Mouse (Mus musculus): Measurements from ENCODE around the gene Pttg1. TPM values are rescaled to one million over a fixed set of nuclear protein-coding genes. Genes with fewer than 3 reads are reported as not detected.

The Pttg1 gene
- polyA plus RNA-seq, 1 experiment from 2014 or later = 95.0 TPM

- no peaks in the 10 kb centered on the region for H3K27me3 ChIP-seq
- H3K9ac ChIP-seq = peak overlapping the region; percentile 42; the same call in 1 of the 2 replicates
- ATAC-seq (ENCODE audit: borderline replicate concordance, extremely low read depth, low FRiP score, low TSS enrichment) = no peak
- 5% methylated on average over 8 of the region's 8 CpGs for WGBS
- peaks cover 13% of the 10 kb centered on the region for H3K4me1 ChIP-seq
- H3K9me3 ChIP-seq = no peaks in the 10 kb centered on the region
- H3K27ac ChIP-seq = peak overlapping the region; percentile 86
- H3K36me3 ChIP-seq = no peaks in the 10 kb centered on the region
- H3K4me3 ChIP-seq = peak overlapping the region; percentile 34
- H3K4me2 ChIP-seq = peak overlapping the region; percentile 68
Observed at GRCm38 (mm10) chr11:43385716-43386115, 40.3 kb downstream of the Pttg1 start.

- Histone ChIP-seq H3K4me3 (peak overlapping the region; percentile 34), H3K36me3 (no peaks in the 10 kb centered on the region), H3K4me1 (peaks cover 13% of the 10 kb centered on the region), H3K27me3 (no peaks in the 10 kb centered on the region), H3K4me2 (peak overlapping the region; percentile 68), H3K9ac (peak overlapping the region; percentile 42), H3K27ac (peak overlapping the region; percentile 86), H3K9me3 (no peaks in the 10 kb centered on the region)
- peak; percentile 90 for ATAC-seq (ENCODE audit: borderline replicate concordance, extremely low read depth, low FRiP score, low TSS enrichment)
- under 1% methylated on average over 18 of the region's 18 CpGs for WGBS
Observed at GRCm38 (mm10) chr11:43385055-43385649, 40.9 kb downstream of the Pttg1 start.

- peaks cover 13% of the 10 kb centered on the region for H3K4me1 ChIP-seq
- H3K36me3 ChIP-seq = no peaks in the 10 kb centered on the region
- no peak for ATAC-seq (ENCODE audit: borderline replicate concordance, extremely low read depth, low FRiP score, low TSS enrichment)
- 0 out of 2 replicates have a peak overlapping the region, but pooled peaks have one; percentile 7 for H3K4me3 ChIP-seq
- no peak overlapping the region for H3K9ac ChIP-seq
- H3K27ac ChIP-seq = no peak overlapping the region
- H3K27me3 ChIP-seq = no peaks in the 10 kb centered on the region
- 65% methylated on average over 2 of the region's 2 CpGs for WGBS
- H3K4me2 ChIP-seq = peak overlapping the region; percentile 12; the same call in 1 of the 2 replicates
- no peaks in the 10 kb centered on the region for H3K9me3 ChIP-seq
Observed at GRCm38 (mm10) chr11:43383581-43383980, 42.5 kb downstream of the Pttg1 start.

DNA sequence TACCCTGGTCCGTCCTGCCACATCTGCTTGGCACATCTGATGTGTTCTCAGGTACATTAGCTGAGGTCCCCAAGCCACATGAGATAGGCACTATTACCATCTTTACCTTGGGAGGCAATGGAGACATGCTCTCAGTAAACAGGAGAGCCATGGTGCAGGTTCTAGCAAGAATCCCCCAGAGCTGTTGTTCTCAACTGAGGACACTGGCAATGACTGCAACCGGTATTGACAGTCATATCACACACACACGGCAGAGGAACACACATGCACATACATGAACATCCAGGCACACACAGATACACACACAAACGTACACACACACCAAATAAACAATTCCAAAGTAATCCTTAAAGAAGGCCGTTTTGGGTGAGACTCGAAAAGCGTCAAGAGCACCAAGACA lies 45.1 kb downstream of the Pttg1 start:
- H3K4me1 ChIP-seq = peaks cover 11% of the 10 kb centered on the region
- WGBS = 82% methylated on average over 7 of the region's 7 CpGs
- H3K36me3 ChIP-seq = no peaks in the 10 kb centered on the region
- no peaks in the 10 kb centered on the region for H3K27me3 ChIP-seq
- H3K4me2 ChIP-seq = no peak overlapping the region
- H3K9me3 ChIP-seq = no peaks in the 10 kb centered on the region
- ATAC-seq (ENCODE audit: borderline replicate concordance, extremely low read depth, low FRiP score, low TSS enrichment) = no peak
- H3K9ac ChIP-seq = no peak overlapping the region
- H3K4me3 ChIP-seq = no peak overlapping the region
- no peak overlapping the region for H3K27ac ChIP-seq

DNA sequence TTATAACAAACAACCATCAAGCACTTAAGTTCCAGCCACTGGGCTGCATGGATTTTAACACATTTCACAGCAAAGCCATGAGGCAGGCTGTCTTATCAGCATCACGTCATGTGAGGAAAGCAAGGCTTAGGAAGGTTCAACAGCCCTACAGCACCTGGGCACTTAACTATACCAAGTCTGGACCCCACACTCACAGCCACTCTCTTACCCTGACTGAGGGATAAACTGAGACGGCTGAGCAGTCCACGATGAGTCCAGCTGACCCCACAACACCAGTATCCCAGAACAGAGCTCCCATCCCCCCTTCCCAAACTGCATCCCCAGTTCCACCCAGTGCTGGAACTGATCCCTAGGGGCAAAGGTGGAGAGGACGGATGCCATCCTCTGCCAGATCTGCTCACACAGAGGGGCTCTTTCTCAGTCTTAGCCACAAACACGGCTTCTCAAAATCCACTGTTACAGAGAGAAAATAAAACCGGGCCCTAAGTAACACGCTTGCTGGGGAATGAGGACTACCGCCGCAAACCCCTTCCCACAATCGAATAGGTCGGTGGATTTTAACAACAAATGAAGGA lies 46.1 kb downstream of the Pttg1 start:
- WGBS = 77% methylated on average over 11 of the region's 11 CpGs
- no peaks in the 10 kb centered on the region for H3K36me3 ChIP-seq
- no peak overlapping the region for H3K4me3 ChIP-seq
- ATAC-seq (ENCODE audit: borderline replicate concordance, extremely low read depth, low FRiP score, low TSS enrichment) = no peak
- H3K9me3 ChIP-seq = no peaks in the 10 kb centered on the region
- H3K4me1 ChIP-seq = peaks cover 4% of the 10 kb centered on the region
- no peak overlapping the region for H3K9ac ChIP-seq
- no peak overlapping the region for H3K4me2 ChIP-seq
- H3K27me3 ChIP-seq = no peaks in the 10 kb centered on the region
- no peak overlapping the region for H3K27ac ChIP-seq

DNA sequence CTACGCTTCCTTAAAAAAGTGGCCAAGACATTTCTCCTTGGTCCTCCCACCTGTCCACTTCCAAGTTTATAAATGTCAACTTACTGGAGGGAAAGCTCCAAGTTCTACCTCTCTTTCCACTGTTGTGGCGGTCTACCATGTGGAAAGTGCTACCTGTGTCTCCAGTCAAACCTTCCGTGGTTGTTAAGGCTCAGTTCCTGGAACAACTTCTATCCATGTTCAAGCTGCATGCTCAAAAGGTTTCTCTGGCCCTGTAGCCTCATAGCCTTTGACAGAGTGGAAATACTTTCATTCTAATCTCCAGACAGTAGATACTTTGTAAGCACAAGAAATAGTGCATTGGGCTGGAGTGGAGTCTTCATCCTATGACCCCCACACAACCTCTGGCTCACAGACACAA lies 46.6 kb downstream of the Pttg1 start:
- no peak overlapping the region for H3K9ac ChIP-seq
- ATAC-seq (ENCODE audit: borderline replicate concordance, extremely low read depth, low FRiP score, low TSS enrichment) = no peak
- no peak overlapping the region for H3K4me2 ChIP-seq
- H3K9me3 ChIP-seq = no peaks in the 10 kb centered on the region
- H3K4me3 ChIP-seq = no peak overlapping the region
- no peaks in the 10 kb centered on the region for H3K27me3 ChIP-seq
- H3K36me3 ChIP-seq = no peaks in the 10 kb centered on the region
- no peaks in the 10 kb centered on the region for H3K4me1 ChIP-seq
- WGBS = 93% methylated on average over 3 of the region's 3 CpGs
- H3K27ac ChIP-seq = no peak overlapping the region

GRCm38 (mm10) chr11:43377083-43377850 lies 48.8 kb downstream of the Pttg1 start:
- no peaks in the 10 kb centered on the region for H3K36me3 ChIP-seq
- no peak overlapping the region for H3K4me2 ChIP-seq
- H3K4me1 ChIP-seq = no peaks in the 10 kb centered on the region
- 85% methylated on average over 8 of the region's 8 CpGs for WGBS
- H3K4me3 ChIP-seq = no peak overlapping the region
- H3K9me3 ChIP-seq = no peaks in the 10 kb centered on the region
- no peak overlapping the region for H3K9ac ChIP-seq
- no peak for ATAC-seq (ENCODE audit: borderline replicate concordance, extremely low read depth, low FRiP score, low TSS enrichment)
- no peaks in the 10 kb centered on the region for H3K27me3 ChIP-seq
- no peak overlapping the region for H3K27ac ChIP-seq

- no peaks in the 10 kb centered on the region for H3K27me3 ChIP-seq
Observed at GRCm38 (mm10) chr11:43376598-43376997, 49.5 kb downstream of the Pttg1 start.

GRCm38 (mm10) chr11:43374956-43375355 lies 51.1 kb downstream of the Pttg1 start:
- 85% methylated on average over 6 of the region's 6 CpGs for WGBS
- H3K4me1 ChIP-seq = no peaks in the 10 kb centered on the region

More at GRCm38 (mm10) chr11:43376598-43376997, 49.5 kb downstream of the Pttg1 start:
- H3K27ac ChIP-seq = no peak overlapping the region
- H3K4me3 ChIP-seq = no peak overlapping the region
- 91% methylated on average over 1 of the region's 1 CpGs for WGBS
- no peaks in the 10 kb centered on the region for H3K9me3 ChIP-seq
- H3K4me1 ChIP-seq = no peaks in the 10 kb centered on the region
- no peak for ATAC-seq (ENCODE audit: borderline replicate concordance, extremely low read depth, low FRiP score, low TSS enrichment)
- H3K9ac ChIP-seq = no peak overlapping the region
- H3K4me2 ChIP-seq = no peak overlapping the region
- no peaks in the 10 kb centered on the region for H3K36me3 ChIP-seq

GRCm38 (mm10) chr11:43373367-43373766 lies 52.7 kb downstream of the Pttg1 start:
- Histone ChIP-seq H3K27ac (no peak overlapping the region), H3K27me3 (no peaks in the 10 kb centered on the region), H3K4me3 (no peak overlapping the region), H3K9ac (no peak overlapping the region), H3K4me1 (no peaks in the 10 kb centered on the region), H3K9me3 (no peaks in the 10 kb centered on the region), H3K36me3 (no peaks in the 10 kb centered on the region), H3K4me2 (no peak overlapping the region)
- WGBS = 72% methylated on average over 3 of the region's 3 CpGs
- no peak for ATAC-seq (ENCODE audit: borderline replicate concordance, extremely low read depth, low FRiP score, low TSS enrichment)

More at GRCm38 (mm10) chr11:43374956-43375355, 51.1 kb downstream of the Pttg1 start:
- H3K4me2 ChIP-seq = no peak overlapping the region
- no peak for ATAC-seq (ENCODE audit: borderline replicate concordance, extremely low read depth, low FRiP score, low TSS enrichment)
- H3K36me3 ChIP-seq = no peaks in the 10 kb centered on the region
- H3K27ac ChIP-seq = no peak overlapping the region
- no peak overlapping the region for H3K4me3 ChIP-seq
- H3K9me3 ChIP-seq = no peaks in the 10 kb centered on the region
- H3K9ac ChIP-seq = no peak overlapping the region
- no peaks in the 10 kb centered on the region for H3K27me3 ChIP-seq

DNA sequence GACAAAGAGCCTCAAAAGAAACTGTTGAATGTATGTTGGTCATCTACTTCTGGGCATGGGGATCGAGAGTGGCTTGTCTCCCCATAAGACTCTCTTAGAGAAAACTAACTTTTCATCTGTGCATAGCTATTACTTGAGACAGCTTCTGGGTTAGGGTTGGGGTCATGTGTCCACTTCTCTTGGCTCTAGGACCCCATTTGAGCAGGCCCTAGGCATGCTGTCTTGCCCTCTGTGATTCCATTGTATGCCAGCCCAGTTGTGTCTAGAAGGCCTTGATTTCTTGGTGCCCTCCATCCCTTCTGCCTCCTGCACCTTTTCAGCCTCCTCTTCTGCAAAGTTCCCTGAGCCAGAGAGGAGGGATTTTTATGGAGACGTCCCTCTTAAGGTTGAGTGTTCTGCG lies 54.2 kb downstream of the Pttg1 start:
- H3K4me2 ChIP-seq = no peak overlapping the region
- H3K9ac ChIP-seq = no peak overlapping the region
- no peak overlapping the region for H3K4me3 ChIP-seq
- H3K27me3 ChIP-seq = no peaks in the 10 kb centered on the region
- H3K27ac ChIP-seq = no peak overlapping the region
- H3K4me1 ChIP-seq = no peaks in the 10 kb centered on the region
- H3K36me3 ChIP-seq = no peaks in the 10 kb centered on the region
- ATAC-seq (ENCODE audit: borderline replicate concordance, extremely low read depth, low FRiP score, low TSS enrichment) = no peak
- H3K9me3 ChIP-seq = no peaks in the 10 kb centered on the region
- 88% methylated on average over 3 of the region's 3 CpGs for WGBS
